Mouse (Mus musculus) monocyte, adult 2 months (primary cell): ENCODE measurements around the gene Fut9.

ENCODE experiments used
- DNase-seq, 2 experiments: peaks; one replicate each; pipeline ENCODE4 v3.0.0; 2022; ENCODE audit warnings: low spot score in 2 of 2, low read depth in 1 of 2

The Fut9 gene

GRCm38 (mm10) chr4:25799476-25800283 is at the start of gene Fut9:
TSS of gene Fut9 (minus strand) at chr4:25800244.
- no peak for DNase-seq

- no peak for DNase-seq
Observed at GRCm38 (mm10) chr4:25815783-25816182, 15.7 kb upstream of the Fut9 start.

GRCm38 (mm10) chr4:25813340-25813739 is 13.3 kb upstream of the Fut9 start:
- no peak for DNase-seq

GRCm38 (mm10) chr4:25810058-25810457 is 10.0 kb upstream of the Fut9 start:
- DNase-seq, result no peak

GRCm38 (mm10) chr4:25801751-25802150 is 1.7 kb upstream of the Fut9 start:
- DNase-seq, result no peak

- no peak for DNase-seq
Observed at GRCm38 (mm10) chr4:25800284-25800616, 206 bp upstream of the Fut9 start.

GRCm38 (mm10) chr4:25799051-25799475 is 981 bp downstream of the Fut9 start:
- no peak for DNase-seq

- no peak for DNase-seq
Observed at GRCm38 (mm10) chr4:25798412-25798811, 1.6 kb downstream of the Fut9 start.

GRCm38 (mm10) chr4:25796149-25796548 is 3.9 kb downstream of the Fut9 start:
- DNase-seq, result no peak

- DNase-seq, result no peak
Observed at GRCm38 (mm10) chr4:25785276-25785675, 14.8 kb downstream of the Fut9 start.

GRCm38 (mm10) chr4:25768657-25769056 is 31.4 kb downstream of the Fut9 start:
- DNase-seq, result no peak

- DNase-seq, result no peak
Observed at GRCm38 (mm10) chr4:25763091-25763490, 37.0 kb downstream of the Fut9 start.

GRCm38 (mm10) chr4:25757909-25758548 is 42.0 kb downstream of the Fut9 start:
- no peak for DNase-seq

- DNase-seq, result no peak
Observed at GRCm38 (mm10) chr4:25741553-25741952, 58.5 kb downstream of the Fut9 start.

- DNase-seq, result no peak
Observed at GRCm38 (mm10) chr4:25738782-25739181, 61.3 kb downstream of the Fut9 start.

- DNase-seq, result no peak
Observed at GRCm38 (mm10) chr4:25721576-25721975, 78.5 kb downstream of the Fut9 start.

- DNase-seq, result no peak
Observed at GRCm38 (mm10) chr4:25713907-25714306, 86.1 kb downstream of the Fut9 start.

- DNase-seq, result no peak
Observed at GRCm38 (mm10) chr4:25684976-25685375, 115.1 kb downstream of the Fut9 start.

GRCm38 (mm10) chr4:25664196-25664595 is 135.8 kb downstream of the Fut9 start:
- no peak for DNase-seq

- DNase-seq, result no peak
Observed at GRCm38 (mm10) chr4:25661204-25661727, 138.8 kb downstream of the Fut9 start.

- no peak for DNase-seq
Observed at GRCm38 (mm10) chr4:25658792-25659191, 141.3 kb downstream of the Fut9 start.

GRCm38 (mm10) chr4:25651902-25652301 is 148.1 kb downstream of the Fut9 start:
- no peak for DNase-seq
